Mouse (Mus musculus): ENCODE data around the gene Polr2f.

DNA sequence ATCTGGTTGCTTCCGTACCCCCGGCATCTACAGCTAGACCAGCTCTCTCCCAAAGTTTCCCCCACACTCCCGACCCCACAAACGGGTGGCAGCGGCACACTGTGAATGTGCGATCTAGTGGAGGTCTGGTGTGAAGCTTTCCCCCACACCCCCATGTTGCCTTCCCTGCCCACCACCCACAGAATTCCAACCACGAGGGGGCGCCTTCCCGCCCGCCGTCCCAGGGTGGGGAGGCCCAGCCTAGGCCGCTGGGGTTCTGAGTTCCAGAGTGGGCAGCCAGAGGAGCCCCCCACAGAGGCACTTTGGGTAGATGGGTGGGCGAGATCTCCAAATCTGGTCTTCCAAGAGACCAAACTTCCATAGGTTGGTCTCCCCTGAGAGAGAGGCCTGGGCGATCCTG is 22.0 kb downstream of the Polr2f start:
- TF ChIP-seq POLR2A (IDR thresholded peaks at IDR 0.05; ENCODE audit: low read depth, low read length) (no peak), CTCF (IDR thresholded peaks at IDR 0.05; ENCODE audit: extremely low read depth, insufficient read length, insufficient replicate concordance, low read depth, low read length) (0 out of 2 replicates have a peak, but pooled peaks have one; percentile 11)
